Mouse (Mus musculus): Measurements from ENCODE around the gene Stab2.

DNA sequence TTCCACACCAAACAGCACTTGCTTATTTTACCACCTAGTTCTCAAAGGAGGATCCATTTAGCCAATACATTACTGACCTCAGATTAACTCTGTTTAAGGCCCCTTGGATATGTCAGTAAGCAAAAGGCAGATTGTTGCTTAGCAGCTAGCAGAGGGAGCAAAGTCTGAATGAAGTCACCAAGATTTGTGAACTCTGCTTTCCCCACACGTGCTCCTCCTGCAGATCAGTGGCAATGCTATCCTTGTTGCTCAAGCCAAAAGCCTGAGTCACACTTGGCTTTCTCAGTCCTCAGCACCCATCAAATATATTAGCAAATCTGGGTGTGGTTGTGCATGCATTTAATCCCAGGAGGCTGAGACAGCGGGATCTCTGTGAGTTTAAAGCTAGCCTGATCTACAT lies 60.3 kb downstream of the Stab2 start:
- TF ChIP-seq CTCF (IDR thresholded peaks at IDR 0.05; ENCODE audit: insufficient read depth, low read depth, low read length) (no peak), POLR2A (IDR thresholded peaks at IDR 0.05; ENCODE audit: insufficient read depth, low read depth, low read length) (no peak)

Data from olfactory bulb, adult 2 months (tissue).